Mouse (Mus musculus) stomach, postnatal 0 days (tissue): ENCODE results near the gene Trim17. TPM values are rescaled to one million over a fixed set of nuclear protein-coding genes. Genes with fewer than 3 reads are reported as not detected.
A peak's percentile ranks its signal among the peaks of the same experiment; 100 is the strongest.

ENCODE experiments used
- ATAC-seq: fragments of 200-750 bp; cut with Nextera tagmentation; 2 replicates; pipeline ENCODE4 v1.8.0; 2017; ENCODE audit not compliant: low FRiP score, low TSS enrichment
- DNase-seq: peaks from one replicate; pipeline ENCODE4 v3.0.0-alpha.2; 2016; ENCODE audit warnings: low spot score
- H3K27ac ChIP-seq: fragments of 300-500 bp; sonication (generic); replicated peaks from 2 replicates; pipeline ENCODE4 v1.5.1; 2014; ENCODE audit warnings: mild to moderate bottlenecking, control low read depth
- H3K27me3 ChIP-seq: fragments of 300-500 bp; sonication (generic); 2 replicates; pipeline ENCODE4 v1.6.1; 2014; ENCODE audit warnings: low read length; ENCODE audit not compliant: control insufficient read depth, insufficient read depth
- H3K36me3 ChIP-seq: fragments of 300-500 bp; sonication (generic); 2 replicates; pipeline ENCODE4 v1.6.1; 2014; ENCODE audit warnings: low read length, mixed read lengths; ENCODE audit not compliant: control insufficient read depth, insufficient read depth
- H3K4me1 ChIP-seq: fragments of 300-500 bp; sonication (generic); replicated peaks from 2 replicates; pipeline ENCODE4 v1.6.1; 2014; ENCODE audit warnings: antibody characterized with exemption; ENCODE audit not compliant: control insufficient read depth, insufficient read depth
- H3K4me2 ChIP-seq: fragments of 300-500 bp; sonication (generic); replicated peaks from 2 replicates; pipeline ENCODE4 v1.6.1; 2014; ENCODE audit warnings: low read depth, mild to moderate bottlenecking, control low read depth, moderate library complexity
- H3K4me3 ChIP-seq: fragments of 300-500 bp; sonication (generic); 2 replicates; pipeline ENCODE4 v1.5.1; 2014; ENCODE audit warnings: low read depth, low read length, control low read depth
- H3K9ac ChIP-seq: fragments of 300-500 bp; sonication (generic); 2 replicates; pipeline ENCODE4 v1.6.1; 2014; ENCODE audit warnings: mild to moderate bottlenecking, low read length, control low read depth, mixed read lengths
- H3K9me3 ChIP-seq: fragments of 300-500 bp; sonication (generic); 2 replicates; pipeline ENCODE4 v1.6.1; 2016; ENCODE audit warnings: low read length; ENCODE audit not compliant: control insufficient read depth
- CTCF ChIP-seq: IDR thresholded peaks from 2 replicates; pipeline ENCODE4 v1.5.1; 2016; ENCODE audit warnings: antibody characterized with exemption, low read depth, mild to moderate bottlenecking, moderate library complexity
- EP300 ChIP-seq: optimal IDR thresholded peaks from 2 replicates; pipeline ENCODE3; 2016; ENCODE audit warnings: antibody characterized with exemption
- WGBS: fragments of 180-500 bp; shearing (Covaris S2); extraction: QIAGEN DNeasy Blood & Tissue Kit; methylation state at CpG from one replicate; pipeline ENCODE4 v1.1.7; 2014; 5-methylcytosine and 5-hydroxymethylcytosine counted together
- polyA plus RNA-seq: library from polyadenylated mRNA; unstranded; fragments of >200 nt; fragmentation: Nextera tagmentation; extraction: Ambion mirVana; gene quantifications from 2 replicates; pipeline ENCODE4 v1.2.1, GENCODE M21; 2015

The Trim17 gene
- polyA plus RNA-seq, 1 experiment from 2014 or later: 0.08 TPM

DNA sequence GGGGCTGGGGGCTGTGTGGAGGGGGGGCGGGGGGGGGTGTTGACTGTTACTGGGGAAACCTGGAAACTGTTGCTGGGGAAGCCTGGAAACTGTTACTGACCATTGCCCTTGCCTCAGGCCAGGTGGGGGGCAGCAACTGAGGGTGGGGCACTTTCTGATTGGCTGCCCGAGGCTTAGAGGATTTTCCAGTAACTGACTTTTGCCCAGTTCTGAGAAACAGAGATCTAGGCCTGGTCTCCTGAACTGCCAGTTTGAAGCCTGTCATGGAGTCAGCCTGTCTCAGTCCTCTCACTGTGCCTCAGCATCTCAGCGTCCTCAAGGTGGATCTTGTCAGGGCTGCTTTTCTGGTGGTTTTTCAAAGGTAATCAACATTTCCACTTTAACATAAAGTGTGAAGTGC is 19.9 kb downstream of the Trim17 start:
- ATAC-seq (no peak), DNase-seq (no peak)
- Histone ChIP-seq H3K4me2 (no peak overlapping the region), H3K27me3 (no peaks in the 10 kb centered on the region), H3K4me1 (peaks cover 5% of the 10 kb centered on the region), H3K27ac (no peak overlapping the region), H3K9me3 (no peaks in the 10 kb centered on the region), H3K9ac (no peak overlapping the region), H3K36me3 (no peaks in the 10 kb centered on the region), H3K4me3 (no peak overlapping the region)
- WGBS: 98% methylated on average over 3 of the region's 3 CpGs
- TF ChIP-seq EP300 (no peak), CTCF (no peak)

DNA sequence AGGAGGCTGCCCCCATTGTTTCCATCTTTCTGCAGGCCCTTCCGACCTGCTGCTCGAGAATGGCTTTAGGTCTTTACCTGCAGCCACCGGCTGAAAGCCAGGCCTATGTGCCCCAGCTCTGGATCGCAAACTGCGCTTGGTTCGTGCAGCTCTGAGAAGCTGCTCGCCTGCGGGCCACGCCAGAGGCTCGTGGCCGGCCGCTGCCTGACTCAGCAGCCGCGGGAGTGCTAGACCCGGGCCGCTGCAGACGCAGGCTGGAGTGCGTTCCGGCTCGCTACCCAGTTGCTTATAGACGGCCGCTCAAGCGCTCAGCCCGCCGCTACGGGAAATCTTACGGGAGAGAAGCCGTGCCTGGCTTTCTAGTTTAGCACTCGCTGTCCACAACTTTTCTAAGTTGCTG is 22.7 kb downstream of the Trim17 start:
- peaks cover 5% of the 10 kb centered on the region for H3K4me1 ChIP-seq
- peak overlapping the region; percentile 85 for H3K27ac ChIP-seq
- DNase-seq (peak; percentile 61), ATAC-seq (peak; percentile 37; the same call in 1 of the 2 replicates)
- no peaks in the 10 kb centered on the region for H3K27me3 ChIP-seq
- H3K9me3 ChIP-seq: no peaks in the 10 kb centered on the region
- H3K9ac ChIP-seq: peak overlapping the region; percentile 92
- under 1% methylated on average over 29 of the region's 29 CpGs for WGBS
- TF ChIP-seq CTCF: no peak
- H3K4me3 ChIP-seq: peak overlapping the region; percentile 98
- H3K36me3 ChIP-seq: no peaks in the 10 kb centered on the region
- peak overlapping the region; percentile 96 for H3K4me2 ChIP-seq

DNA sequence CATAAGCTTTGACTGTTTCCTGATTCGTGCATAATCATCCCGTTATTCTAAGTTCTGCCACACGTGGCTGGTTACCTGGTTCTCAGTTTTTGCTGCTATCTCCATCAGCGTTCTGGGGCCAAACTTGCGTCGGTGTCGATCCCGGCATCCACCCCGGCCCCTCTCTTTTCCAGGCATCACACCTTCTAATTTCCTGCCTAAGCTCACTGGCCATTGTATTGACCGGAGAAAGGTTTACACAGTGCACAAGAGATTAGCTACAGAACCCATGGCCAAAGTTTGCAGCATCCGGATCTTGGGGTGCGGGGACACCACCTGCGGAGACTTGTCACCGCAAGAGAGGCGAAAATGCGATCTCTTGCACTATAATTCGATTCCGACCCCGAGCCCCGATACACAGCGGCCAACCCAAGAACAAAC is 23.1 kb downstream of the Trim17 start:
- H3K9ac ChIP-seq: peak overlapping the region; percentile 92
- under 1% methylated on average over 21 of the region's 21 CpGs for WGBS
- H3K4me3 ChIP-seq: peak overlapping the region; percentile 98
- DNase-seq: no peak
- TF ChIP-seq CTCF: no peak
- TF ChIP-seq EP300: no peak
- ATAC-seq: no peak; the same call in 1 of the 2 replicates
- H3K9me3 ChIP-seq: no peaks in the 10 kb centered on the region
- peak overlapping the region; percentile 85 for H3K27ac ChIP-seq
- H3K36me3 ChIP-seq: no peaks in the 10 kb centered on the region
- peak overlapping the region; percentile 96 for H3K4me2 ChIP-seq
- H3K27me3 ChIP-seq: no peaks in the 10 kb centered on the region
- peaks cover 5% of the 10 kb centered on the region for H3K4me1 ChIP-seq

DNA sequence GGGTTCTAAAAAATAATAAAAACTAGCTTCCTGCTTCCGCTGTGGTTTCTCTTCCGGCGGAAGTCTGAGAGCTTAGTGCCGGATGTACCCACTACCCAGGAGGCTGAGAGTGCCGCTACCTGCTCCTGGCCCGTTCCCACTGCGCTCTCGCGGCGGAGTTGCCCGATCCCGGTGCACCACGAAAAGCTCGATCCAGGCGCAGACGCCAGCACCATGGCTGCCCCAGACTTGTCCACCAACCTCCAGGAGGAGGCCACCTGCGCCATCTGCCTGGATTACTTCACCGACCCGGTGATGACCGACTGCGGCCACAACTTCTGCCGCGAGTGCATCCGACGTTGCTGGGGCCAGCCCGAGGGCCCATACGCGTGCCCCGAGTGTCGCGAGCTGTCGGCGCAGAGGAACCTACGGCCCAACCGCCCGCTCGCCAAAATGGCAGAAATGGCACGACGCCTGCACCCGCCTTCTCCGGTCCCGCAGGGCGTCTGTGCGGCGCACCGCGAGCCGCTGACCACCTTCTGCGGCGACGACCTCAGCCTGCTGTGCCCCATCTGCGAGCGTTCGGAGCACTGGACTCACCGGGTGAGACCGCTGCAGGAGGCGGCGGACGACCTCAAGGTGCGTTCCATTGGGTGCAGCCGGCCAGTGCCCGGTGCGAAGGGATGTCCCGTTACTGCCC is 23.7 kb downstream of the Trim17 start, which contains the start of gene Trim11:
Gene Trim11 (plus strand): TSS at position 67 of the 679 bp plus-strand sequence.
- WGBS: under 1% methylated on average over 64 of the region's 64 CpGs
- TF ChIP-seq EP300 (no peak), CTCF (no peak)
- peak; percentile 49; the same call in 1 of the 2 replicates for ATAC-seq

DNA sequence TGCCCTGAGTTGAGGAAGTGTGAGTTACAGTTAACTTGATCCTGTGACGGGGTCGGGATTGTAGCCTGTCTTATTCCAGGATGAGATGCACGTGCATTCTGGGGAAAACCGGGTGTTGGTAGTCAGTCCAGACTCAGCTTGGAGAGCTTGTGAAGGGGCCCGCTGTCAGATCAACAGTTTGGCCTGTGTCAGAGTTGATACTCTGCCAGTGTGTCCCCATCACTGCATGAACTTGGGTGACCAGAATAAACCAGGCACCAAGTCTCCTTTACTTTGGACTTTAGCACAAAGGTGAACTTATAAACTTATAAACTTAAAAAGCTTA is 24.2 kb downstream of the Trim17 start:
- Histone ChIP-seq H3K4me1 (peaks cover 5% of the 10 kb centered on the region), H3K4me3 (peak overlapping the region; percentile 98), H3K27me3 (no peaks in the 10 kb centered on the region), H3K9me3 (no peaks in the 10 kb centered on the region), H3K36me3 (no peaks in the 10 kb centered on the region; the same call in 1 of the 2 replicates), H3K4me2 (peak overlapping the region; percentile 96), H3K27ac (peak overlapping the region; percentile 85), H3K9ac (peak overlapping the region; percentile 92)
- no peak for TF ChIP-seq CTCF
- no peak for TF ChIP-seq EP300
- ATAC-seq: no peak
- DNase-seq: no peak
- 1% methylated on average over 5 of the region's 5 CpGs for WGBS

More for the DNA sequence above, 23.7 kb downstream of the Trim17 start, which contains the start of gene Trim11:
- Histone ChIP-seq H3K9me3 (no peaks in the 10 kb centered on the region), H3K4me3 (peak within 1 kb of the TSS; percentile 98), H3K36me3 (no peaks in the 10 kb centered on the region; the same call in 1 of the 2 replicates), H3K4me1 (peaks cover 5% of the 10 kb centered on the region), H3K27ac (peak within 1 kb of the TSS; percentile 85), H3K4me2 (peak within 1 kb of the TSS; percentile 96), H3K9ac (peak within 1 kb of the TSS; percentile 92), H3K27me3 (no peaks in the 10 kb centered on the region)
- DNase-seq: peak; percentile 64

- Histone ChIP-seq H3K4me3 (peak overlapping the region; percentile 98), H3K27ac (peak overlapping the region; percentile 65), H3K27me3 (no peaks in the 10 kb centered on the region), H3K36me3 (no peaks in the 10 kb centered on the region; the same call in 1 of the 2 replicates), H3K9ac (peak overlapping the region; percentile 92), H3K4me2 (peak overlapping the region; percentile 96), H3K9me3 (no peaks in the 10 kb centered on the region), H3K4me1 (peaks cover 5% of the 10 kb centered on the region)
- ATAC-seq: no peak
- TF ChIP-seq CTCF (no peak), EP300 (no peak)
- DNase-seq: no peak
- WGBS: 54% methylated on average over 3 of the region's 3 CpGs
Observed at GRCm38 (mm10) chr11:58979183-58979582, 24.7 kb downstream of the Trim17 start.
